8 mouse cellular contexts compared by ENCODE assay signal in genomic region chr12:56302321-56303017, GRCm38 (mm10). TPM values are rescaled to one million over a fixed set of nuclear protein-coding genes. Genes with fewer than 3 reads are reported as not detected.
DNase-seq lines count a peak whose midpoint lies in the region; ATAC-seq and TF ChIP-seq lines count a peak whose summit lies in the region.
"Had no signal": no experiment of that assay in that cellular context is flagged by ENCODE, and none has a peak within 500 bp of the region (broad histone marks: within the 10 kb centered on the region; RNA-seq: fewer than 3 reads in every experiment).

No protein-coding gene starts in this region.

- DNase-seq in lung, postnatal 0 days (ENCODE audit: low spot score), result no peak
- DNase-seq in lung, adult 2 months, result no peak
- DNase-seq in hindbrain, embryonic 10.5 days (ENCODE audit: low spot score), result no peak
- DNase-seq in liver, embryonic 13.5 days, result no peak
- no peak for DNase-seq in stomach, postnatal 0 days (ENCODE audit: low spot score)
- no peak for DNase-seq in urinary bladder, adult 2 months (ENCODE audit: low spot score)
- no peak for DNase-seq in spleen, postnatal 14 days (ENCODE audit: low spot score in 2 of 2)
- DNase-seq: cerebellum, adult 18-20 months had no signal

- H3K4me1 ChIP-seq in lung, postnatal 0 days (ENCODE audit: insufficient read depth, low read depth, low read length), result peaks cover 9% of the 10 kb centered on the region; the same call in 1 of the 2 replicates
- peaks cover 6% of the 10 kb centered on the region; the same call in 1 of the 2 replicates for H3K4me1 ChIP-seq in lung, adult 2 months (ENCODE audit: control insufficient read depth, insufficient read depth, low read length)
- peaks cover 27% of the 10 kb centered on the region for H3K4me1 ChIP-seq in hindbrain, embryonic 10.5 days (replicated peaks)
- no peaks in the 10 kb centered on the region; the same call in 1 of the 2 replicates for H3K4me1 ChIP-seq in liver, embryonic 13.5 days (replicated peaks)
- no peaks in the 10 kb centered on the region; the same call in 1 of the 2 replicates for H3K4me1 ChIP-seq in stomach, postnatal 0 days (replicated peaks; ENCODE audit: control insufficient read depth, insufficient read depth)

- TF ChIP-seq CTCF in lung, postnatal 0 days (IDR thresholded peaks at IDR 0.05), result no peak
- no peak for TF ChIP-seq CTCF in lung, adult 2 months (IDR thresholded peaks at IDR 0.05; ENCODE audit: insufficient read depth, low read length)
- TF ChIP-seq CTCF in stomach, postnatal 0 days (IDR thresholded peaks at IDR 0.05; ENCODE audit: low read depth), result no peak

- H3K27me3 ChIP-seq in lung, postnatal 0 days (replicated peaks; ENCODE audit: insufficient read depth, low read length), result no peaks in the 10 kb centered on the region
- H3K27me3 ChIP-seq in hindbrain, embryonic 10.5 days (ENCODE audit: insufficient read depth, poor library complexity, severe bottlenecking), result peaks cover 59% of the 10 kb centered on the region
- H3K27me3 ChIP-seq in liver, embryonic 13.5 days, result 0 out of 2 replicates have a peak, but pooled peaks cover 4% of the 10 kb centered on the region
- no peaks in the 10 kb centered on the region for H3K27me3 ChIP-seq in stomach, postnatal 0 days (ENCODE audit: control insufficient read depth, insufficient read depth, low read length)

- no peak for TF ChIP-seq POLR2A in lung, adult 2 months (IDR thresholded peaks at IDR 0.05; ENCODE audit: borderline replicate concordance, extremely low read depth, low read depth, low read length)

- no peak for ATAC-seq in lung, postnatal 0 days
- ATAC-seq in liver, embryonic 13.5 days (ENCODE audit: low read depth), result no peak
- no peak for ATAC-seq in stomach, postnatal 0 days (ENCODE audit: low FRiP score, low TSS enrichment)

- H3K9ac ChIP-seq in lung, postnatal 0 days (replicated peaks; ENCODE audit: low read depth), result no peak overlapping the region
- no peak overlapping the region for H3K9ac ChIP-seq in liver, embryonic 13.5 days
- no peak overlapping the region for H3K9ac ChIP-seq in stomach, postnatal 0 days (ENCODE audit: low read length)

- peak overlapping the region; percentile 56 for H3K4me2 ChIP-seq in lung, postnatal 0 days (replicated peaks; ENCODE audit: low read depth, low read length)
- H3K4me2 ChIP-seq in liver, embryonic 13.5 days, result peak overlapping the region; percentile 50
- peak overlapping the region; percentile 62 for H3K4me2 ChIP-seq in stomach, postnatal 0 days (replicated peaks; ENCODE audit: low read depth)

- H3K4me3 ChIP-seq in lung, postnatal 0 days (ENCODE audit: low read depth, low read length), result peak overlapping the region; percentile 28; the same call in 1 of the 2 replicates
- H3K4me3 ChIP-seq in lung, adult 2 months (replicated peaks; ENCODE audit: extremely low read depth, low read depth, low read length), result no peak overlapping the region
- peak overlapping the region; percentile 49 for H3K4me3 ChIP-seq in hindbrain, embryonic 10.5 days
- H3K4me3 ChIP-seq in liver, embryonic 13.5 days (replicated peaks), result 0 out of 2 replicates have a peak overlapping the region, but pooled peaks have one; percentile 30
- H3K4me3 ChIP-seq in stomach, postnatal 0 days (ENCODE audit: low read depth, low read length), result peak overlapping the region; percentile 34

- H3K36me3 ChIP-seq in lung, postnatal 0 days (ENCODE audit: insufficient read depth, low read length), result no peaks in the 10 kb centered on the region
- no peaks in the 10 kb centered on the region for H3K36me3 ChIP-seq in hindbrain, embryonic 10.5 days
- H3K36me3 ChIP-seq in liver, embryonic 13.5 days, result no peaks in the 10 kb centered on the region
- H3K36me3 ChIP-seq in stomach, postnatal 0 days (ENCODE audit: control insufficient read depth, insufficient read depth, low read length), result no peaks in the 10 kb centered on the region

- 28% methylated on average over 4 of the region's 4 CpGs for WGBS in lung, postnatal 0 days
- WGBS in lung, adult 2 months, result 32% methylated on average over 4 of the region's 4 CpGs
- WGBS in hindbrain, embryonic 10.5 days, result 32% methylated on average over 4 of the region's 4 CpGs
- 33% methylated on average over 4 of the region's 4 CpGs for WGBS in liver, embryonic 13.5 days (ENCODE audit: insufficient replicate concordance)
- WGBS in stomach, postnatal 0 days, result 56% methylated on average over 4 of the region's 4 CpGs

- TF ChIP-seq EP300 in lung, postnatal 0 days (IDR thresholded peaks at IDR 0.05), result no peak
- no peak for TF ChIP-seq EP300 in stomach, postnatal 0 days (optimal IDR thresholded peaks at IDR 0.05)

- H3K9me3 ChIP-seq in lung, postnatal 0 days (ENCODE audit: low read length), result no peaks in the 10 kb centered on the region
- no peaks in the 10 kb centered on the region for H3K9me3 ChIP-seq in hindbrain, embryonic 10.5 days
- no peaks in the 10 kb centered on the region for H3K9me3 ChIP-seq in liver, embryonic 13.5 days (replicated peaks)
- H3K9me3 ChIP-seq in stomach, postnatal 0 days (ENCODE audit: control insufficient read depth, low read length), result no peaks in the 10 kb centered on the region

- H3K27ac ChIP-seq in lung, postnatal 0 days (ENCODE audit: low read length), result peak overlapping the region; percentile 79
- no peak overlapping the region for H3K27ac ChIP-seq in hindbrain, embryonic 10.5 days
- no peak overlapping the region for H3K27ac ChIP-seq in liver, embryonic 13.5 days
- no peak overlapping the region for H3K27ac ChIP-seq in stomach, postnatal 0 days (replicated peaks)

RNA-seq across cellular contexts. Expression of gene Mbip, which starts 43.2 kb away (rescaled TPM):
- polyA plus RNA-seq in lung, postnatal 0 days (2015; fragmentation: Nextera tagmentation; extraction: Ambion mirVana), result 122 and 126 TPM in 2 replicates
- 30.3 and 37.8 TPM in 2 replicates for polyA plus RNA-seq in lung, adult 2 months (2012; rRNA removed)
- 44.2 and 47.3 TPM in 2 replicates for polyA plus RNA-seq in hindbrain, embryonic 10.5 days (2016; fragmentation: Nextera tagmentation; extraction: Ambion mirVana)
- polyA plus RNA-seq in liver, embryonic 13.5 days (2015; fragmentation: Nextera tagmentation; extraction: Ambion mirVana), result 13.0 and 13.9 TPM in 2 replicates
- polyA plus RNA-seq in stomach, postnatal 0 days (2015; fragmentation: Nextera tagmentation; extraction: Ambion mirVana), result 18.6 and 19.9 TPM in 2 replicates
- 19.8 and 25.9 TPM in 2 replicates for polyA plus RNA-seq in urinary bladder, adult 2 months (2012; rRNA removed)
